Mouse (Mus musculus) hindbrain, embryonic 13.5 days (tissue): ENCODE measurements around the gene Nab2. TPM values are rescaled to one million over a fixed set of nuclear protein-coding genes. Genes with fewer than 3 reads are reported as not detected.

ENCODE experiments used
- ATAC-seq: fragments of 200-750 bp; cut with Nextera tagmentation; 2 replicates; pipeline ENCODE4 v1.8.0; 2017; ENCODE audit warnings: moderate TSS enrichment; ENCODE audit not compliant: low FRiP score
- H3K27ac ChIP-seq: fragments of 300-500 bp; sonication (generic); 2 replicates; pipeline ENCODE4 v1.5.1; 2015; ENCODE audit warnings: inconsistent platforms, mild to moderate bottlenecking, moderate library complexity
- H3K27me3 ChIP-seq: fragments of 300-500 bp; sonication (generic); 2 replicates; pipeline ENCODE4 v1.6.1; 2015; ENCODE audit warnings: mild to moderate bottlenecking, inconsistent platforms
- H3K36me3 ChIP-seq: fragments of 300-500 bp; sonication (generic); 2 replicates; pipeline ENCODE4 v1.6.1; 2015; ENCODE audit warnings: mild to moderate bottlenecking, inconsistent platforms
- H3K4me1 ChIP-seq: fragments of 300-500 bp; sonication (generic); replicated peaks from 2 replicates; pipeline ENCODE4 v1.6.1; 2015; ENCODE audit warnings: inconsistent platforms
- H3K4me2 ChIP-seq: fragments of 300-500 bp; sonication (generic); 2 replicates; pipeline ENCODE4 v1.6.1; 2015; ENCODE audit warnings: inconsistent platforms, mild to moderate bottlenecking, moderate library complexity
- H3K4me3 ChIP-seq: fragments of 300-500 bp; sonication (generic); 2 replicates; pipeline ENCODE4 v1.5.1; 2015; ENCODE audit warnings: mild to moderate bottlenecking, inconsistent platforms
- H3K9ac ChIP-seq: fragments of 300-500 bp; sonication (generic); 2 replicates; pipeline ENCODE4 v1.6.1; 2015; ENCODE audit warnings: mild to moderate bottlenecking, inconsistent platforms
- H3K9me3 ChIP-seq: fragments of 300-500 bp; sonication (generic); 2 replicates; pipeline ENCODE4 v1.6.1; 2016; ENCODE audit warnings: inconsistent platforms
- WGBS: fragments of 180-500 bp; shearing (Covaris S2); methylation state at CpG from one replicate; pipeline ENCODE4 v1.1.7; 2015; 5-methylcytosine and 5-hydroxymethylcytosine counted together
- polyA plus RNA-seq: library from polyadenylated mRNA; unstranded; fragments of >200 nt; fragmentation: Nextera tagmentation; extraction: Ambion mirVana; gene quantifications from 2 replicates; pipeline ENCODE4 v1.2.1, GENCODE M21; 2015

The Nab2 gene
- polyA plus RNA-seq = 2.3 and 3.3 TPM in 2 replicates

- peak within 1 kb of the TSS; percentile 74 for H3K27ac ChIP-seq
- peaks cover 53% of the 10 kb centered on the region for H3K4me1 ChIP-seq
- H3K9ac ChIP-seq = peak within 1 kb of the TSS; percentile 67
- ATAC-seq = no peak
- peak within 1 kb of the TSS; percentile 50 for H3K4me3 ChIP-seq
- H3K27me3 ChIP-seq = peaks cover 65% of the 10 kb centered on the region
- H3K4me2 ChIP-seq = peak within 1 kb of the TSS; percentile 75
- no peaks in the 10 kb centered on the region for H3K9me3 ChIP-seq
- H3K36me3 ChIP-seq = no peaks in the 10 kb centered on the region
- WGBS = 3% methylated on average over 39 of the region's 40 CpGs
These were observed at the start of gene Nab2 for GRCm38 (mm10) chr10:127668093-127669050. Nab2 (minus strand) TSS chr10:127668568.

GRCm38 (mm10) chr10:127712736-127713135, 44.4 kb upstream of the Nab2 start:
- Histone ChIP-seq H3K27me3 (no peaks in the 10 kb centered on the region), H3K9me3 (no peaks in the 10 kb centered on the region), H3K4me3 (no peak overlapping the region), H3K4me1 (no peaks in the 10 kb centered on the region), H3K4me2 (no peak overlapping the region), H3K36me3 (no peaks in the 10 kb centered on the region), H3K9ac (no peak overlapping the region), H3K27ac (no peak overlapping the region)
- 81% methylated on average over 6 of the region's 6 CpGs for WGBS
- ATAC-seq = no peak

GRCm38 (mm10) chr10:127710331-127710730, 42.0 kb upstream of the Nab2 start:
- no peaks in the 10 kb centered on the region for H3K27me3 ChIP-seq
- H3K36me3 ChIP-seq = no peaks in the 10 kb centered on the region
- no peaks in the 10 kb centered on the region for H3K9me3 ChIP-seq
- H3K4me3 ChIP-seq = no peak overlapping the region
- 87% methylated on average over 13 of the region's 13 CpGs for WGBS
- H3K4me1 ChIP-seq = no peaks in the 10 kb centered on the region
- ATAC-seq = no peak
- no peak overlapping the region for H3K4me2 ChIP-seq
- no peak overlapping the region for H3K9ac ChIP-seq
- H3K27ac ChIP-seq = no peak overlapping the region

GRCm38 (mm10) chr10:127708850-127709370, 40.5 kb upstream of the Nab2 start:
- Histone ChIP-seq H3K4me3 (no peak overlapping the region), H3K27me3 (no peaks in the 10 kb centered on the region), H3K36me3 (no peaks in the 10 kb centered on the region), H3K4me2 (no peak overlapping the region), H3K9me3 (no peaks in the 10 kb centered on the region), H3K27ac (no peak overlapping the region), H3K9ac (no peak overlapping the region), H3K4me1 (no peaks in the 10 kb centered on the region)
- WGBS = 90% methylated on average over 3 of the region's 3 CpGs
- ATAC-seq = no peak

GRCm38 (mm10) chr10:127707721-127708120, 39.4 kb upstream of the Nab2 start:
- H3K27ac ChIP-seq = no peak overlapping the region
- no peaks in the 10 kb centered on the region for H3K9me3 ChIP-seq
- no peak for ATAC-seq
- H3K9ac ChIP-seq = no peak overlapping the region
- no peaks in the 10 kb centered on the region for H3K36me3 ChIP-seq
- H3K4me3 ChIP-seq = no peak overlapping the region
- H3K27me3 ChIP-seq = no peaks in the 10 kb centered on the region
- no peak overlapping the region for H3K4me2 ChIP-seq
- H3K4me1 ChIP-seq = no peaks in the 10 kb centered on the region
- 88% methylated on average over 7 of the region's 7 CpGs for WGBS

GRCm38 (mm10) chr10:127705783-127706182, 37.4 kb upstream of the Nab2 start:
- H3K4me1 ChIP-seq = no peaks in the 10 kb centered on the region
- H3K9me3 ChIP-seq = no peaks in the 10 kb centered on the region
- H3K4me2 ChIP-seq = no peak overlapping the region
- H3K36me3 ChIP-seq = no peaks in the 10 kb centered on the region
- H3K4me3 ChIP-seq = no peak overlapping the region
- H3K27ac ChIP-seq = no peak overlapping the region
- ATAC-seq = no peak
- WGBS = 92% methylated on average over 4 of the region's 4 CpGs
- no peaks in the 10 kb centered on the region for H3K27me3 ChIP-seq
- H3K9ac ChIP-seq = no peak overlapping the region

- 72% methylated on average over 2 of the region's 2 CpGs for WGBS
- Histone ChIP-seq H3K9me3 (no peaks in the 10 kb centered on the region), H3K4me3 (no peak within 1 kb of the TSS), H3K4me2 (no peak within 1 kb of the TSS), H3K9ac (no peak within 1 kb of the TSS), H3K4me1 (no peaks in the 10 kb centered on the region), H3K27me3 (no peaks in the 10 kb centered on the region), H3K36me3 (no peaks in the 10 kb centered on the region), H3K27ac (no peak within 1 kb of the TSS)
- no peak for ATAC-seq
These were observed 36.4 kb upstream of the Nab2 start, which contains the start of gene Myo1a for GRCm38 (mm10) chr10:127704766-127705220. Myo1a (plus strand) TSS chr10:127705170.

GRCm38 (mm10) chr10:127704293-127704692, 35.9 kb upstream of the Nab2 start:
- 70% methylated on average over 2 of the region's 2 CpGs for WGBS
- H3K4me3 ChIP-seq = no peak overlapping the region

GRCm38 (mm10) chr10:127703299-127703698, 34.9 kb upstream of the Nab2 start:
- H3K27me3 ChIP-seq = no peaks in the 10 kb centered on the region
- H3K9ac ChIP-seq = no peak overlapping the region
- no peak overlapping the region for H3K27ac ChIP-seq
- no peak for ATAC-seq
- H3K4me1 ChIP-seq = no peaks in the 10 kb centered on the region
- peaks cover 9% of the 10 kb centered on the region; the same call in 1 of the 2 replicates for H3K36me3 ChIP-seq
- 53% methylated on average over 4 of the region's 4 CpGs for WGBS
- H3K4me3 ChIP-seq = no peak overlapping the region
- H3K4me2 ChIP-seq = no peak overlapping the region
- H3K9me3 ChIP-seq = no peaks in the 10 kb centered on the region

More at GRCm38 (mm10) chr10:127704293-127704692, 35.9 kb upstream of the Nab2 start:
- no peak for ATAC-seq
- H3K36me3 ChIP-seq = peaks cover under 1% of the 10 kb centered on the region; the same call in 1 of the 2 replicates
- no peak overlapping the region for H3K27ac ChIP-seq
- H3K9ac ChIP-seq = no peak overlapping the region
- no peaks in the 10 kb centered on the region for H3K27me3 ChIP-seq
- H3K9me3 ChIP-seq = no peaks in the 10 kb centered on the region
- no peaks in the 10 kb centered on the region for H3K4me1 ChIP-seq
- no peak overlapping the region for H3K4me2 ChIP-seq

- no peak overlapping the region for H3K9ac ChIP-seq
- 93% methylated on average over 7 of the region's 7 CpGs for WGBS
- H3K36me3 ChIP-seq = peaks cover 28% of the 10 kb centered on the region
- H3K27me3 ChIP-seq = no peaks in the 10 kb centered on the region
- no peak overlapping the region for H3K27ac ChIP-seq
- no peak overlapping the region for H3K4me3 ChIP-seq
- no peaks in the 10 kb centered on the region for H3K9me3 ChIP-seq
- H3K4me2 ChIP-seq = no peak overlapping the region
- no peaks in the 10 kb centered on the region for H3K4me1 ChIP-seq
- no peak for ATAC-seq
These were observed 30.6 kb upstream of the Nab2 start for GRCm38 (mm10) chr10:127698966-127699365.

GRCm38 (mm10) chr10:127695775-127696174, 27.4 kb upstream of the Nab2 start:
- Histone ChIP-seq H3K9ac (no peak overlapping the region), H3K27me3 (no peaks in the 10 kb centered on the region), H3K36me3 (peaks cover 46% of the 10 kb centered on the region), H3K4me3 (no peak overlapping the region), H3K4me1 (no peaks in the 10 kb centered on the region), H3K27ac (no peak overlapping the region), H3K4me2 (no peak overlapping the region), H3K9me3 (no peaks in the 10 kb centered on the region)
- no peak for ATAC-seq
- 96% methylated on average over 7 of the region's 7 CpGs for WGBS

GRCm38 (mm10) chr10:127694636-127695035, 26.3 kb upstream of the Nab2 start:
- Histone ChIP-seq H3K4me3 (no peak overlapping the region), H3K36me3 (peaks cover 48% of the 10 kb centered on the region), H3K9ac (no peak overlapping the region), H3K4me2 (no peak overlapping the region), H3K4me1 (no peaks in the 10 kb centered on the region), H3K27ac (no peak overlapping the region), H3K27me3 (no peaks in the 10 kb centered on the region), H3K9me3 (no peaks in the 10 kb centered on the region)
- 56% methylated on average over 2 of the region's 2 CpGs for WGBS
- ATAC-seq = no peak
